Mouse (Mus musculus): Measurements from ENCODE around the gene Ptms. TPM values are rescaled to one million over a fixed set of nuclear protein-coding genes. Genes with fewer than 3 reads are reported as not detected.
A peak's percentile ranks its signal among the peaks of the same experiment; 100 is the strongest.

Ptms gene
- polyA plus RNA-seq (2014; fragmentation: Nextera tagmentation; extraction: Ambion mirVana) = 321 and 337 TPM in 2 replicates

- Histone ChIP-seq H3K4me1 (replicated peaks; ENCODE audit: control insufficient read depth, insufficient read depth, low read length) (peaks cover 16% of the 10 kb centered on the region), H3K9me3 (ENCODE audit: control insufficient read depth, low read length) (no peaks in the 10 kb centered on the region), H3K4me2 (replicated peaks; ENCODE audit: low read depth, low read length) (peak within 1 kb of the TSS; percentile 30), H3K27ac (ENCODE audit: low read depth, low read length) (peak within 1 kb of the TSS; percentile 100), H3K4me3 (ENCODE audit: low read depth, low read length) (peak within 1 kb of the TSS; percentile 88; the same call in 1 of the 2 replicates), H3K27me3 (ENCODE audit: control insufficient read depth, insufficient read depth, low read length) (no peaks in the 10 kb centered on the region), H3K36me3 (ENCODE audit: control insufficient read depth, insufficient read depth, low read length) (no peaks in the 10 kb centered on the region), H3K9ac (ENCODE audit: low read depth, low read length) (peak within 1 kb of the TSS; percentile 20; the same call in 1 of the 2 replicates)
- DNase-seq (ENCODE audit: low spot score) (peak; percentile 96), ATAC-seq (ENCODE audit: low FRiP score) (peak; percentile 88)
- WGBS = under 1% methylated on average over 13 of the region's 13 CpGs
These were observed at the start of gene Ptms for GRCm38 (mm10) chr6:124919695-124920317. TSS of gene Ptms (minus strand) at chr6:124920103.

- WGBS = 75% methylated on average over 4 of the region's 4 CpGs
- H3K36me3 ChIP-seq (ENCODE audit: control insufficient read depth, insufficient read depth, low read length) = no peaks in the 10 kb centered on the region
- ATAC-seq (ENCODE audit: low FRiP score) = no peak
These were observed 47.9 kb upstream of the Ptms start for GRCm38 (mm10) chr6:124967766-124968165.

GRCm38 (mm10) chr6:124966466-124967118 is 46.7 kb upstream of the Ptms start:
- H3K4me2 ChIP-seq (replicated peaks; ENCODE audit: low read depth, low read length) = no peak overlapping the region
- no peaks in the 10 kb centered on the region for H3K9me3 ChIP-seq (ENCODE audit: control insufficient read depth, low read length)
- no peaks in the 10 kb centered on the region for H3K36me3 ChIP-seq (ENCODE audit: control insufficient read depth, insufficient read depth, low read length)
- DNase-seq (ENCODE audit: low spot score) (peak; percentile 6), ATAC-seq (ENCODE audit: low FRiP score) (no peak)
- H3K4me1 ChIP-seq (replicated peaks; ENCODE audit: control insufficient read depth, insufficient read depth, low read length) = no peaks in the 10 kb centered on the region; the same call in none of the 2 replicates
- no peak overlapping the region for H3K4me3 ChIP-seq (ENCODE audit: low read depth, low read length)
- H3K27me3 ChIP-seq (ENCODE audit: control insufficient read depth, insufficient read depth, low read length) = no peaks in the 10 kb centered on the region
- no peak overlapping the region for H3K9ac ChIP-seq (ENCODE audit: low read depth, low read length)
- no peak overlapping the region for H3K27ac ChIP-seq (ENCODE audit: low read depth, low read length)
- 98% methylated on average over 7 of the region's 7 CpGs for WGBS

More at GRCm38 (mm10) chr6:124967766-124968165, 47.9 kb upstream of the Ptms start:
- Histone ChIP-seq H3K9ac (ENCODE audit: low read depth, low read length) (no peak overlapping the region), H3K4me1 (replicated peaks; ENCODE audit: control insufficient read depth, insufficient read depth, low read length) (no peaks in the 10 kb centered on the region; the same call in none of the 2 replicates), H3K4me3 (ENCODE audit: low read depth, low read length) (no peak overlapping the region), H3K9me3 (ENCODE audit: control insufficient read depth, low read length) (no peaks in the 10 kb centered on the region), H3K27me3 (ENCODE audit: control insufficient read depth, insufficient read depth, low read length) (no peaks in the 10 kb centered on the region), H3K4me2 (replicated peaks; ENCODE audit: low read depth, low read length) (no peak overlapping the region), H3K27ac (ENCODE audit: low read depth, low read length) (no peak overlapping the region)
- peak; percentile 67 for DNase-seq (ENCODE audit: low spot score)

DNA sequence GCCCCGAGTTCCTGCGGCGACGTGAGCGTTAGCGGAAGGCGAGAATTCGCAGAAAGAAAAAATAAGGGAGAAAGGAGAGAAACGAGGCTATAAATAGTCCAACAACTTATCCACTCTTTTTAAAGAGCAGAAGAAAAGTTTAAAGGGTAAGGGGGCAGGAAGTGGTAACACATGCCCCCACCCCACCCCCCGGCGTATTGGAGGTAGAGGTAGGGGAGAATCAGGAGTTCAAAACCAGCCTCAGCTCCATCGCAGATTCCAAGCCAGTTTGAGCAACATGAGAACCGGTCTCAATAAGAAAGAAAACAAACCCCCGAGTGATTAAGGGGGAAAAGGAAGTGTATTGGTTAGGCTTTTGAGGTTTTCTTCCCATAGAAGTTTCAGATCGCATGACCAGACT is 45.8 kb upstream of the Ptms start:
- Histone ChIP-seq H3K36me3 (ENCODE audit: control insufficient read depth, insufficient read depth, low read length) (no peaks in the 10 kb centered on the region), H3K4me3 (ENCODE audit: low read depth, low read length) (peak overlapping the region; percentile 83), H3K4me1 (replicated peaks; ENCODE audit: control insufficient read depth, insufficient read depth, low read length) (no peaks in the 10 kb centered on the region; the same call in none of the 2 replicates), H3K9ac (ENCODE audit: low read depth, low read length) (peak overlapping the region; percentile 94), H3K27ac (ENCODE audit: low read depth, low read length) (peak overlapping the region; percentile 84), H3K9me3 (ENCODE audit: control insufficient read depth, low read length) (no peaks in the 10 kb centered on the region), H3K27me3 (ENCODE audit: control insufficient read depth, insufficient read depth, low read length) (no peaks in the 10 kb centered on the region), H3K4me2 (replicated peaks; ENCODE audit: low read depth, low read length) (peak overlapping the region; percentile 82)
- ATAC-seq (ENCODE audit: low FRiP score) (peak; percentile 36; the same call in 1 of the 2 replicates), DNase-seq (ENCODE audit: low spot score) (peak; percentile 41)
- 19% methylated on average over 15 of the region's 15 CpGs for WGBS

DNA sequence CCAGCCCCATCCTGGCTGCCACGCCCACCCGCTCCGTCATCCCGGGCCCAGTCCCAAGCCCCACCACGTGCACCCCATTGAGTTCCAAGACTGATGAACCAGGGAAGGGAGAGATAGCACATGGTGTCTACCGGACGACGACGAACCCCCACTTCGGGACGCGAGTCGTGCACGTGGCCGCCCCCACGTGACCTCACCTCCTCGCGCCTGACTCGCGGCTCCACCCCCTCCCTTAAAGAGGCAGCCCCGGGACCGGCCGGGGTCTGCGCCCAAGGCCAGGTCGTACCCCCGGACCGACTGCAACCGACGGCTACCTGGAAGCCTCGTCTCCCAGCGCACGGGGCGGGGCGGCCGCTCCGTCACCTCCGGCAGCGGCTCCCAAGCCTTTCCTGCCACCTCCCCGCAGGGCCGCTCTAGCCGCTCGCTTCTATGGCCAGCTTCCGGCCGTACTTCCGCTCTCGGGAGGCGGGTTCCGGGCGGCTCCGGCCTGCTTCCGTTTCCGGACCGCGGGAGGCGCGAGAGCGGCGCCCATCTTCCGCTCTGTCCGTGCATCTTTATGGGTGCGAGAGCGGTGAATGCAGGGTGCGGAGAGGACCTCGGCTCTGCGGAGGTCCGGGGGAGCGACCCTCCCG is 45.3 kb upstream of the Ptms start, which contains the start of gene Cops7a:
Gene Cops7a (minus strand): TSS at position 451 of the 632 bp plus-strand sequence.
- Histone ChIP-seq H3K36me3 (ENCODE audit: control insufficient read depth, insufficient read depth, low read length) (no peaks in the 10 kb centered on the region), H3K9me3 (ENCODE audit: control insufficient read depth, low read length) (no peaks in the 10 kb centered on the region), H3K4me3 (ENCODE audit: low read depth, low read length) (peak within 1 kb of the TSS; percentile 83), H3K4me2 (replicated peaks; ENCODE audit: low read depth, low read length) (peak within 1 kb of the TSS; percentile 82), H3K9ac (ENCODE audit: low read depth, low read length) (peak within 1 kb of the TSS; percentile 94), H3K27me3 (ENCODE audit: control insufficient read depth, insufficient read depth, low read length) (no peaks in the 10 kb centered on the region), H3K4me1 (replicated peaks; ENCODE audit: control insufficient read depth, insufficient read depth, low read length) (no peaks in the 10 kb centered on the region; the same call in none of the 2 replicates), H3K27ac (ENCODE audit: low read depth, low read length) (peak within 1 kb of the TSS; percentile 84)
- ATAC-seq (ENCODE audit: low FRiP score) (peak; percentile 93), DNase-seq (ENCODE audit: low spot score) (peak; percentile 95)
- under 1% methylated on average over 67 of the region's 68 CpGs for WGBS

GRCm38 (mm10) chr6:124964638-124965037 is 44.7 kb upstream of the Ptms start:
- peak overlapping the region; percentile 82 for H3K4me2 ChIP-seq (replicated peaks; ENCODE audit: low read depth, low read length)
- peak overlapping the region; percentile 94 for H3K9ac ChIP-seq (ENCODE audit: low read depth, low read length)
- ATAC-seq (ENCODE audit: low FRiP score) = peak; percentile 56; the same call in 1 of the 2 replicates
- H3K36me3 ChIP-seq (ENCODE audit: control insufficient read depth, insufficient read depth, low read length) = peaks cover under 1% of the 10 kb centered on the region; the same call in 1 of the 2 replicates
- no peaks in the 10 kb centered on the region; the same call in none of the 2 replicates for H3K4me1 ChIP-seq (replicated peaks; ENCODE audit: control insufficient read depth, insufficient read depth, low read length)
- no peaks in the 10 kb centered on the region for H3K27me3 ChIP-seq (ENCODE audit: control insufficient read depth, insufficient read depth, low read length)
- H3K4me3 ChIP-seq (ENCODE audit: low read depth, low read length) = peak overlapping the region; percentile 83
- no peaks in the 10 kb centered on the region for H3K9me3 ChIP-seq (ENCODE audit: control insufficient read depth, low read length)
- H3K27ac ChIP-seq (ENCODE audit: low read depth, low read length) = no peak overlapping the region
- DNase-seq (ENCODE audit: low spot score) = no peak
- WGBS = 45% methylated on average over 16 of the region's 16 CpGs

DNA sequence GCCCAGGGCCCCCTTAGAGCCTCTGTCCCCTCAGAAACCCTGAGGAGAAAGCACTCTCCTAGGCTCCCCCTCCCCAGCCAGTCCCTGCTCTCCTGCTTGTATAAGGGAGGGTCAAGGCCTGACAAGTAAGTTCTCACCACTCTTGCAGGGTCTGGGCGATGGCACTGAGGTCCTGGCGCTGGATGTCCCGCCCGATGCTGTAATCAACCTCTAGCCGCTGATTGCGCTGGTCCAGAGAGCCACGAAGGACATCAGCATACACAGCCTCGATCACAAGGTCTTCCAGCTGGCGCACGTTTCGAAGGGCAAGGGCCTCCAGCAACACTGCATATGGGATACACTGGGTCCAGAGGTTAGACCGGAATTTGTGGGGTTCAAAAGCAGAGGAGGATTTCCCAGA is 41.1 kb upstream of the Ptms start:
- no peaks in the 10 kb centered on the region; the same call in none of the 2 replicates for H3K4me1 ChIP-seq (replicated peaks; ENCODE audit: control insufficient read depth, insufficient read depth, low read length)
- H3K27me3 ChIP-seq (ENCODE audit: control insufficient read depth, insufficient read depth, low read length) = no peaks in the 10 kb centered on the region
- no peak overlapping the region for H3K9ac ChIP-seq (ENCODE audit: low read depth, low read length)
- no peak overlapping the region for H3K27ac ChIP-seq (ENCODE audit: low read depth, low read length)
- H3K4me3 ChIP-seq (ENCODE audit: low read depth, low read length) = no peak overlapping the region
- DNase-seq (ENCODE audit: low spot score) (no peak), ATAC-seq (ENCODE audit: low FRiP score) (no peak)
- 91% methylated on average over 12 of the region's 12 CpGs for WGBS
- peaks cover 7% of the 10 kb centered on the region for H3K36me3 ChIP-seq (ENCODE audit: control insufficient read depth, insufficient read depth, low read length)
- H3K9me3 ChIP-seq (ENCODE audit: control insufficient read depth, low read length) = no peaks in the 10 kb centered on the region
- no peak overlapping the region for H3K4me2 ChIP-seq (replicated peaks; ENCODE audit: low read depth, low read length)

DNA sequence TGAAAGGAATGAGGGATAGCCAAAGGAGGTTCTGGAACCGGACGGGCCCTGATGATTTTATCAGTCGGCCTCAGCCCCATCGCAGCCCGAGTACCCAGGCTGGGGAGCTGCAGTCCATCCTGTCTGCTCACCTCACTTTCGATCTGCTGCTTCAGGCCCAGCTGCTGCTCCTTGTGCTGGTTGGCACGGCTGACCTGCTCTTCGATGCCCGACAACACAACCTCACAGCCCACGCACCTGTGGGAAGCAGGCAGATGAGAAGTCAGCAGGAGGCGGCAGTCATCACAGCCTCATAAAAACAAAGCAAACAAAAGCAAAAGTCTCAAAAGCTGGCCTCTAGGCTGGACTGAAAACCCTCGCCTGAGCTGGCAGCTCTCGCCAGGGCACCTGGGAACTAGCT is 40.1 kb upstream of the Ptms start:
- Histone ChIP-seq H3K36me3 (ENCODE audit: control insufficient read depth, insufficient read depth, low read length) (peaks cover 7% of the 10 kb centered on the region), H3K4me3 (ENCODE audit: low read depth, low read length) (no peak overlapping the region), H3K9me3 (ENCODE audit: control insufficient read depth, low read length) (no peaks in the 10 kb centered on the region), H3K27ac (ENCODE audit: low read depth, low read length) (no peak overlapping the region), H3K4me2 (replicated peaks; ENCODE audit: low read depth, low read length) (no peak overlapping the region), H3K4me1 (replicated peaks; ENCODE audit: control insufficient read depth, insufficient read depth, low read length) (no peaks in the 10 kb centered on the region; the same call in none of the 2 replicates), H3K9ac (ENCODE audit: low read depth, low read length) (no peak overlapping the region), H3K27me3 (ENCODE audit: control insufficient read depth, insufficient read depth, low read length) (no peaks in the 10 kb centered on the region)
- ATAC-seq (ENCODE audit: low FRiP score) (no peak), DNase-seq (ENCODE audit: low spot score) (no peak)
- WGBS = 93% methylated on average over 13 of the region's 13 CpGs
